Mouse (Mus musculus) cerebral cortex, adult 2 months (tissue): ENCODE results near the gene Tshz2.

Experiments
- WGBS: fragments of 180-500 bp; shearing (Covaris S2); methylation state at CpG from one replicate; pipeline ENCODE4 v1.1.7; 2018; 5-methylcytosine and 5-hydroxymethylcytosine counted together

Gene Tshz2

GRCm38 (mm10) chr2:169699141-169699540, 66.3 kb downstream of the Tshz2 start:
- 92% methylated on average over 5 of the region's 5 CpGs for WGBS

DNA sequence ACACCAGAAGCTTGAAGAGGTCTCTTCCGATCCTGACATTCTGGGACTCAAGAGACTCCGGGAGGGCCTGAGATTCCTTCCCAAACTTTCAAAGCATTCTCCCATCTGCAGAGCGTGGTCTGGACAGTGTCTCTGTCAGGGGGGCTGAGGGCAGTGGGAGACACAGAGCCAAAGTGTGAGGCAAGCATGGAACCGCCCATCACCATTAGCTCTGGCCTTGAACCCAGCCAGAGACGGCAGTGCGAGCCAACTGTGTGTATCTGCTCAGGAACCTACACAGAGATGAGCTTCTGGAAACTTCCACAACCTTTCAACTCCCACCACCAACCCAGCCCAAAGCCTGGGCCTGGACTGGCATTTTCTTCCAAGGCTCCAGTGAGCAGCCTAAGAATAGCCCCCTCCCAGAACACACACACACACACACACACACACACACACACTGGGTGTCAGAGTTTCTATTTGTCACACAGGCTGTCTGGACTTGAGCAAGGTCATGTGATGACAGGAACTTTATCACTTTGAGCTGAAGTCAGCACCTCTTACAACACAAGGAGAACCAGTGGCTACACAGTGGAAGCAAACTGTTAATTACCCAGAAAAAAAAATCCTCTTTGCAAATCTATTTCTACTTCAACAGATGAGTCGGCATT, 67.2 kb downstream of the Tshz2 start:
- 66% methylated on average over 7 of the region's 7 CpGs for WGBS

DNA sequence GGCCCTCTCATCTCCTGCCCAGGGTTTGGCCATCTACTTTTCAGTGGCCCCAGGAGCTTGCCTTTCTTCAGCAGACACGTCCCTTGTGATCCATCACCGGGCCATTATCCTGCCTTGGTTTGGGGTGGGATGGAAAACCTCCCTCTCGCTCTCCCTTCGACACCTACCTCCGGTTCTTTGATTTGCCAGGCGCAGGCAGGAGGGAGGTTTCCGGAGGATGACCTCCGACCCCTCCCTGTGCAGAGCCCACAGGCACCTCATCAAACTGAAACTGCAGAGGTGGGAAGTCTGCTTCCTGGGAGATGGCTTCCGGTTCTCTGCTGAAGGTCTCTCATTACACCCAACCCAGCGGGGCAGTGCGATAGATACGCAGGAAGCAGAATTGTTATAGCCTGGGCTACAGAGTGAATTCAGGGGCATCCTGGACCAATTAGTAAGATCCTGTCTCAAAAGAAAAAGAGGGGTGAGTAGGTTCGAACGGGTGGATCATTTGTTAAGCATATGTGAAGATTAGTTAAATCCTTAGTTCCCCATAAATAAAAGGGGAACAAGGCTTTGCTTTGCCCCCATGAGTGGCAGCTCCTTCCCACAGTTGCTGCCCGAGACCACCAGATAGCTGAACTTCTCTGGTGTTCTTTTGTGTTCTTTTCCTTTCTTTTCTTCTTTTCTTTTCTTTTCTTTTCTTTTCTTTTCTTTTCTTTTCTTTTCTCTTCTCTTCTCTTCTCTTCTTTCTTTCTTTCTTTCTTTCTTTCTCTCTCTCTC, 70.1 kb downstream of the Tshz2 start:
- WGBS = 80% methylated on average over 15 of the region's 15 CpGs

GRCm38 (mm10) chr2:169721793-169722326, 89.0 kb downstream of the Tshz2 start:
- WGBS = 59% methylated on average over 18 of the region's 18 CpGs

- WGBS = 82% methylated on average over 6 of the region's 6 CpGs
Observed at GRCm38 (mm10) chr2:169722341-169722740, 89.5 kb downstream of the Tshz2 start.

GRCm38 (mm10) chr2:169723645-169724462, 91.0 kb downstream of the Tshz2 start:
- 41% methylated on average over 24 of the region's 24 CpGs for WGBS

- 73% methylated on average over 16 of the region's 16 CpGs for WGBS
Observed at GRCm38 (mm10) chr2:169728651-169729280, 96.0 kb downstream of the Tshz2 start.

- WGBS = 77% methylated on average over 7 of the region's 7 CpGs
Observed at GRCm38 (mm10) chr2:169730551-169730996, 97.8 kb downstream of the Tshz2 start.

DNA sequence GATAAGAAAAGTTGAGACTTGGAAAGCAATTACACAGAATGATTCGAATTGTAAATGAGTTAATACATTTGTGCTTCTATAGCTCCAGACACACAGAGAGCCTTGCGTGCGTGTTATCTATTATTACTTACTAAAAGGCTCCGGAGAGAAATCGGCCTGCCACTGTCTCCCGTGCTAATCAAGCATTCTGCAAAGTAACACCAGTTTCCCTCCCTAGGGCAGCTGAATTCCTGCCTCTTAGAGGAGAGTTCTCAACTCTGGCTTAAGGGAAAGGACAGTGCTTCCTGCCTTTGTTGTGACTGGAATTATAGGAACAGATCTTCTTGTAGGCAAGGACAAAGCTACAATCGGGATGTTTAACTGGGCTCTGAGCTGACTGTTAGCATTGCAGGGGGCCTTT, 101.2 kb downstream of the Tshz2 start:
- 64% methylated on average over 7 of the region's 7 CpGs for whole genome bisulfite sequencing

- WGBS = 76% methylated on average over 26 of the region's 26 CpGs
Observed at GRCm38 (mm10) chr2:169735475-169736406, 102.9 kb downstream of the Tshz2 start.

DNA sequence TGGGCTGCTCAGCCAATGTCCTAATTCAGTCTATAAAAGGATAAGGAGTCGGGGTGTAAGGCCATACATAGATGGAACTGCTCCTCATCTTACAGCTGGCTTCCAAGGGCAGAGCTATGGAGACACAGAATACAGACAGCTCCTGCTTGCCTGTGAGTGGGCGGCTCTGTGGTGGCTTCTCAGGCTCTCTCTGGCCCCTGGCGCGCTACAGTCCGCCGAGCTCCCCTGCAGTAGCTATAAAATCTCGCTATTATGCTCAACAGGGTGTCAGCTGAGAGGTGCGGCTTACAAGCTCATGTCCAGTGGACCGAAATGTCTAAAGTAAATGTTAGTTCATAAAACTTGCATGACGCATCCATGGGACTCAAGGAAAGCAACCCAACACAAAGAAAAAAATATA, 108.2 kb downstream of the Tshz2 start:
- 90% methylated on average over 10 of the region's 10 CpGs for WGBS

GRCm38 (mm10) chr2:169742791-169743190, 110.0 kb downstream of the Tshz2 start:
- 88% methylated on average over 2 of the region's 2 CpGs for WGBS

- 72% methylated on average over 6 of the region's 6 CpGs for WGBS
Observed at GRCm38 (mm10) chr2:169743294-169743693, 110.5 kb downstream of the Tshz2 start.

GRCm38 (mm10) chr2:169743910-169744309, 111.1 kb downstream of the Tshz2 start:
- 71% methylated on average over 4 of the region's 4 CpGs for WGBS

- WGBS = 91% methylated on average over 7 of the region's 7 CpGs
Observed at GRCm38 (mm10) chr2:169747114-169747642, 114.4 kb downstream of the Tshz2 start.

- 79% methylated on average over 16 of the region's 16 CpGs for WGBS
Observed at GRCm38 (mm10) chr2:169749331-169749945, 116.6 kb downstream of the Tshz2 start.

GRCm38 (mm10) chr2:169750574-169751491, 118.0 kb downstream of the Tshz2 start:
- 51% methylated on average over 15 of the region's 15 CpGs for WGBS

- WGBS = 94% methylated on average over 9 of the region's 9 CpGs
Observed at GRCm38 (mm10) chr2:169752126-169752525, 119.3 kb downstream of the Tshz2 start.

GRCm38 (mm10) chr2:169753432-169753831, 120.6 kb downstream of the Tshz2 start:
- 93% methylated on average over 9 of the region's 9 CpGs for WGBS
